Mouse (Mus musculus) splenic B cell, adult 2 months (primary cell): ENCODE measurements around the gene Tcp10a.
"Not testable (repeated sequence)": the region's sequence is repeated elsewhere in the genome, so short reads cannot be mapped to it uniquely, and the experiment has no call there.

Experiments used
- DNase-seq: peaks from one replicate; pipeline ENCODE4 v3.0.0-alpha.2; 2011; ENCODE audit warnings: low read depth, low spot score
- H3K27me3 ChIP-seq: 2 replicates; pipeline ENCODE4 v1.6.1; 2012; ENCODE audit warnings: mild to moderate bottlenecking, low read length, moderate library complexity, mixed read lengths; ENCODE audit not compliant: control insufficient read depth, poor library complexity, insufficient read depth, severe bottlenecking
- H3K36me3 ChIP-seq: 2 replicates; pipeline ENCODE4 v1.6.1; 2012; ENCODE audit warnings: mild to moderate bottlenecking, low read length, moderate library complexity, mixed read lengths; ENCODE audit not compliant: control insufficient read depth, poor library complexity, insufficient read depth, severe bottlenecking

Gene Tcp10a

DNA sequence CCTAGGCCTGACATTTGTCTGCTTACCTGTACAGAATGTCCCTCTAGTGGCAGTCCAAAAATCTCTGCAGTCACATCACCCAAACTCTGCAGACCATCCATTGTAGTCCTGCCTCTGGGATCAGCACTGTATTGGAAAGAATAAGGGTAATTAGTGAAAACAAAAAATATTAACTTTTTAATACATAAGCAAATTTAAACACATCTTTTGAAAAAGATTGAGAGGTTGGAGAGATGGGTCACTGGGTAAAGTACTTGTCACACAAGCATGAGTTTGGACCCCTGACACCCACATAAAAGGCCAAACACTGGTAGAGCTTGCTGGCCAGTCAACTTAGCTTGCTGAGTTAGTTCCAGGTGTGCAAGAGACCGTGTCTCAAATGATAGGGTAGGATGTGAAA is 28.1 kb downstream of the Tcp10a start, which contains the start of gene Ttll2:
Ttll2 (minus strand) TSS at position 101 of the 400 bp plus-strand sequence.
- not testable (repeated sequence) for H3K27me3 ChIP-seq, H3K36me3 ChIP-seq, DNase-seq

DNA sequence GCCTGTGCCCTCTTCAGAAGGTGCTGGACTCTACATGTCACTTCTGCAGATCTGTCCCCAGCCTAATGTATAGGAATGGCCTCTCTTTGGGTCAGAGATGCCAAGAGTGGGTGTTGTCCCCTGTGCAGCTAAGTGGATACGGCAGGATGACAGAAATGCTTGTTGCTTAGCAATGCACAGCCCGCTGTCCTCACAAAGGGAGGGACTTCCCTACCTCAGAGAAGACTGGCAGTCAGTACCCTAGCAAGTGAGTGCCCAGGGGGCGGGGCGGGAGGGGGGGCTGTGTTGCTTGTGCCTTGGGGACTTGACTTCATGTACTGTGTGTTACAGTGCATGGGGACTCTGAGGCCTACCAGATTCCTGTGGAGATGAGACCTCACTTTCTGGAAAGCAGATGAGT is 35.4 kb downstream of the Tcp10a start:
- not testable (repeated sequence) for H3K36me3 ChIP-seq, H3K27me3 ChIP-seq, DNase-seq

DNA sequence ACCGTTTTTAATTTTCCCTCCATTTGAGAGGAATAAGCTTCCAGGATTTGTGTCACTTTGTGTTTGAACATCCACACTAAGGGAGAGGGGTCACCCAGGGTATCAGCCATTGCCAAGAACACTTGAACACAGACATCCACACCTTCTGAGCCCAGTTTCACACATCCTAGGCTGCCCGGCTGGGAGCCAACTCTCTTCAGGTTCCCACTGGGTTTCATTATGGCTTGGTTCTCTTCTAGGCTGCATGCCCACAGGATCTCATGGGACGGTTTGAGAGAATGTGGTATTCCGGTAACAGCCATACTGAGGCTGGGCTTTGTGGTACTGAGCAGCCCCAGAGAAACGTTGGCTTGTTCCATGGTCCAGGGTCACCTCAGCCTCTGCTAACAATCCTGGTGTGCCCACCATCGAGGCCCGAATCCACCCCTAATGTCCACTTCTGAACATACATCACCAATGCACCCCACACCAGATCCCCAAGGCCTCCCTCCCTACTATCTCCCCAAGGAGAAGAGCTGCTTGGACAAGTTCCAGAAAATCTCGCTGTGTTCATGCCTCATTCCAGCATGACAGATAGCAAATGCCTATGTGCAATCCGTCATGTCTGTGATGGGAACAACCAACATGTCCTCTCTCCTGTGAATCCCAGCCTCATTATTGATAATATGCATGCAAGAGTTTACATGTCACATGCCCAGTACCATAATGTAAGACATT is 36.5 kb downstream of the Tcp10a start:
- not testable (repeated sequence) for H3K27me3 ChIP-seq, H3K36me3 ChIP-seq, DNase-seq

DNA sequence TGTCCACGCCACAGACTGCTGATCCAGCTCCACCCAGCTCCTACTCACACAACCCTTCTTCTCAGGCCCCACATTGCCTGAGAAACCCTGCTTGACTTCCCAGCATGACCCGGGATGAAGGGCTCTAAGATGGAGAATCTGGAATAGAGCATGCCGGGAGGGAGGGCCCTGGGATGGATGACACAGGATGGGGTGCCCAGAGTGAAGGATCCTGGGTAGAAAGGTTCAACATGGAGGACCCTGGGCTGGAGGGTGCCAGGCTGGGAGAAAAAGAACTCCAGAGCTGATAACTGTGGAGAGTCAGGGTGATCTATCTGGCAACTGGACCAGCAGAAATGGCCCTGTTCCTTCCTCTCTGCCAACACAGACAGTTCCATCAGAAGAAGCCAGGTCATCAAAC is 41.2 kb downstream of the Tcp10a start:
- not testable (repeated sequence) for H3K36me3 ChIP-seq, H3K27me3 ChIP-seq, DNase-seq

DNA sequence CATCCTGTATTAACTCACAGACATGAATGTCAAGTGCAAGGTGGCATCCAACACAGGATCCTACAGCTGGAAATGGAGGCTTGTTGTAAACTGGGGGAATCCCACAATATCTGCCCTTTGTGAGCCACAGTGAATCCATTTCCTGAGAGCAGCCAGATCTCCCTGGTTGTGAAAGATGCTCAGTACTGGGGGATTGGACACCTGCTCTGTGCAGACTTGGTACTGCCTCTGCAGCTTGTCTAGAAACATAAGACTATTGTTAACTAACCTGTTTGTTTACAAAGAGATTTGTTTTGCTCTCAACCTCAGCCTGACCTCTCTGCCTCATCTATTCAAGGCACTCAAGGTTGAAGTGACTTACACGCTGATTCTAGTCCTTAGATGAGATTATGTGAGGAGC is 41.8 kb downstream of the Tcp10a start:
- H3K27me3 ChIP-seq, H3K36me3 ChIP-seq, DNase-seq: not testable (repeated sequence)

DNA sequence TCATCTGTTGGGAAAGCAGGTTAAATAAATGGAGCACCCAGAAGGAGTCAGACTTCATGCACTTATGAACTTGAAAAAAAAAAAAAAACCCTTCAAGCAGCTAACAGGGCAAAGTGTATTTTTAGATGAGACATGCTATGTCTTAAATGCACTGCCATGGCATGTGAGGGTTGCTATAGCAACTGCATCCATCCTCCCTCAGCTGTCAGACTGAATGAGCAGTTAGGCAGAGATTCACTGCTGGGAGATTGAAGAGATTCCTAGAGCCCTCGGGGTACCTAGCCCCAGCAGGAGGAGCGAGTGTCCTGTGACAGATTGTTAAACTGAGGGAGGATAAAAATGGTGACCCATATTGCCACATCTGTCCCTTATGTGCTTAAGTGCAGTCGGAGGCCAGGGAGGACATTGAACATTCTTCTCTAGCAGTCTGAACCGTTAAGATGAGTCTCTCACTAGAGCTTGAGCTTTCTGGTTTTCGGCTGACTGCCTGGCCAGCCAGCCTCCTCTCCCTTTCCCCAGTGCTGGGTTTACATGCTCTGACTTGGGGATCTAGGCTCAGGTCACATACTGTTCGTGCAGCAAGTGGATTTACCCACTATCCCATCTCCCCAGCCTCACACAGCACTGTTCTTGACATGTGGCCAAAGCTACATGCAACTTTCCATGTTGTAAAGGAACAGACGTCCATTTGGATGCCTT is 42.4 kb downstream of the Tcp10a start:
- H3K27me3 ChIP-seq, H3K36me3 ChIP-seq, DNase-seq: not testable (repeated sequence)

DNA sequence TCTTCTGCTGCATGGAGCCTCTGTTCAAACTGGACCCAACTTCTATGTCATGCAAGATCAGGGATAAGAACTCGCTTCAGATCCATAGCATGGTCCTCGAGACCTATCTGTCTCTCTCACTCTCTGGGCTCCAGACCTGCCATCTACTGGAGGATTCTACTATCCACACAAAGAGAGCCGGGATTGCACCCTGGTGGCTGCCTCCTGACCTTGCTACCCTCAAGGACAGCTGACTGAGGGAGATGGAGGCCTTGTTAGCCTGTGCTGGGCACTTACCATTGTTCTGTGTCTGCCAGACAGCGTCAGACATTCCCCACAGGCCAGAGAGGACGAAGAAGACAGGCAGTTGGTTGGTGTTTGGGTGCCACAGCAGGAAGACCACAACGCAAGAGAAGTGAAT is 45.0 kb downstream of the Tcp10a start:
- not testable (repeated sequence) for H3K27me3 ChIP-seq, DNase-seq, H3K36me3 ChIP-seq

DNA sequence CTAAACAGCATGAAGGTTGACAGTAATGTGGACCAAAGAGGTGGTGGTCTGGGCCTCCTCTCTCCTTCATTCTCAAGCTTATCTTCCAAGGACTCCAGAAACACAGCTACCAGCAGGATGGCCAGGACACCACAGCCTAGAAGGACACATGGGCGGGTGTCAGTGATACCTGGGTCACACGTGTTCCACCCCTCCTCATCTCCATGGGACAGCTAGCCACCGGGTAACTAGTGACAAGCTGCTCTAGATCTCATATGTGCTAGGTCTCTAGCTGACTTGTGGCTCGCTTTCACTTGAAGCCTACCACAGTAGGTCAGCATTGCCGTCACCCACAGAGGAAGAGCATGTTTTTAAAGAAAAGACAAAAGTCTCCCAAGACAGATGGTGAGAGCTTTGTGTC is 47.4 kb downstream of the Tcp10a start, which contains the start of gene Gm49630:
Gm49630 (minus strand) TSS at position 101 of the 400 bp plus-strand sequence.
- H3K36me3 ChIP-seq, DNase-seq, H3K27me3 ChIP-seq: not testable (repeated sequence)

DNA sequence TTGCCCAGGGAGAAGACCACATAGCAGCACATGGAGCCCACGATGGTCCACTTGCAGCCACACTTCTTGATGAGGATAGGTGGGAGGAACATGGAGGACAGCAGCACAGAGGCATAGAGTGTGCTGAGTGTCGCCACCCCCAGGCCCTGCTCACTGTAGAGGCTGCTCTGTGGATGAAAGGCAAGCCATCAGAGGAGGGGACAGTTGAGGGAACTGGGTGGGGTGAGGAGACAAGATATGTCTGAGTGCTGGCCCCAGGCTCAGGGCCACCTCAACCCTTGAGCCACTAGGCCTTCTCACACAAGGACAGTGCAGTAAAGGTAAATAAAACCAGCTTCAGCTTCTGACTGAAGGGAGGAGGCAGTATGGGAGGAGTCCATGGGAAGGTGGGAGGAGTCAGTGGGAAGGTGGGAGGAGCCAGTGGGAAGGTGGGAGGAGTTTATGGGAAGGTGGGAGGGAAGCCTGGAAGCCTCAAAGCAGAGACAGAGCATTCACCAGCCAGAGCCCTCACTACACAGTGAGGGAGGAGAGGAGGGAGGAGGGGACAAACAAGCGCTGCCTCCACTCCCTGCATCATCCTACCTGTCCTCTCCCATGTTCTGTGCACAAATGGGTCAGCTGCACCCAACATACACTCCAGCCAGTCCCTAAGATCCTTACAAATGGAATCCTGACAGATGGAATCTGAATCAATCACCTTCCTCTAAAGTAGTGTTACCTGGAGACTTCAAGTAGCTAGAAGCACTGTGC is 52.7 kb downstream of the Tcp10a start:
- H3K27me3 ChIP-seq, DNase-seq, H3K36me3 ChIP-seq: not testable (repeated sequence)

DNA sequence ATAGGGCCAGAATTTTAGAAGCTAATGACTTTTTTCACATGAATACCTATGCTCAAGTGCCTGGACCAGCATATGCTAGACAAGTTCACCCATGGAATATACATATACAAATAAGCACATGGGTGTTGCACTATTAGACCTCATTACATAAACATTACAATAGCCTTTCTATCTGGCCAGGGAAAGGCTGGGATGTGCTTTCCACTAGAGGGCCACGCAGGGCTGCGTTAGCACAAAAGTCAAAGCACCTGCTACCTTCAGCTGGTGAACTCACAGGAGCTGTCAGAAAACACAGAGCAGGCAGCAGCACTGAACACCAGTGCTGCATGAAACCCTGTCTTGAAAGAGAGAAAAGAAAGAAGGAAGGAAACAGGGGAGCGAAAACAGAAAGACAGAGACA is 53.5 kb downstream of the Tcp10a start:
- not testable (repeated sequence) for H3K36me3 ChIP-seq, DNase-seq, H3K27me3 ChIP-seq

DNA sequence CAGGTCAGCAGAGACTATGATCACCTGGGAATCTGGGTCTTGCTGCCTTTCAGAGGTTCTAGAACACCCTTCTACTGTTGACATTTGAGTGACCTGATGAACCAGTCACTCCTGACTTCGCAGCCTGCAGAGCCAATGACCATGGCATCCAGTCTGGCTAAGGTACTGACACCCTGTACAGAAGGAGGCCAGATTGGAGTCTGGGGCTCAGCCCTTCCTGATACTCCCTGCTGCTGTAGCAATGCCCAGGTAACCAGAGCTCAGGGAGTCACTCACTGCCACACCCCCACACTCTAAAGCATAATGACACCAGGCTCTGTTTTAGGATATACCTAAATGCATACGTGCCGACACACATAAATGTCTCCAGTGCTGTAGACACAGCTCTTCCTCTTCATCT is 58.3 kb downstream of the Tcp10a start:
- H3K36me3 ChIP-seq, DNase-seq, H3K27me3 ChIP-seq: not testable (repeated sequence)

DNA sequence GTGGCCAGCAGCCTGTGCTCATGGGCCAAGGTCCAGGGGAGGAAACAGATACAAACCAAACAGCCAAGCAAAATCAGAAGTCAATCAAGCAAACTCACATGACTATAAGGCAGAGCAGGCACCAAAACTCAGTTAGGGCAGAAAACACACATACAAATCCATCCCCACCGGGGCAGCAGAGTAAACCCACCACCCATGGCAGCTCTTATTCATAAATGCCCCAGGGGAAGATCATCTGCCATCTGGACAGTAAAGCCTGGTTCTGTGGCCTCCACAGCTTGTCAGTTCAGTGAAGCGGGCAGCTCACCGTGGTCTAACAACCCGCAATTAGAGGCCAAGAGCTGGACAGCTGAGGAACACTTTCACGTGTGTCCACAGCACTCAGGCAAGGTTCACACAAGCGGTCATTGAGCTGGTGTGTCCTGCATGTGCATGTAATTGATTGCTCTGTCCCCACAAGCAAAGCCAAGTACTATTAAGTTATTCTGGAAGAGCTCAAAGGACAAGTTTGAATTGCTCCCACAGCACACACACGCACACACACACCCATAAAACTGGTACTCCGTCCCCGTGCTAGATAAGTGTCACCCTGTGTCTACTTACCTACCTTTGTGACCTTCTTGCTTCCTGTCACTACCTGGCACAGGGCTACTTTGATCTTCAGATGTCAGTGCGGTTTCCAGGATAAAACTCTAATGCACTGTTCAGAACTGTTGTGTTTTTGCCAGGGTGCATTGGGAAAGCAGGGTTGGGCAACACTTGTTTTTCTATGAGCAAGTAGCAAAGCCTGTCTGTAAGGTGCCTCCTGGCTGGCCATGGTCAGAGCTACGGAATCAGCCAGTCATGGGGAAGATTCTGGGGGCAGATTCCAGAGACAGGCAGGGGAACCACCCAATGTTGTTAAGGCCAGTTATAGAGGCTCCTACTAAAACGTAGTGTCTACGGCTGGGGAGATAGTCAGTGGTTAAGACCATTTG is 59.0 kb downstream of the Tcp10a start:
- H3K27me3 ChIP-seq, H3K36me3 ChIP-seq, DNase-seq: not testable (repeated sequence)

DNA sequence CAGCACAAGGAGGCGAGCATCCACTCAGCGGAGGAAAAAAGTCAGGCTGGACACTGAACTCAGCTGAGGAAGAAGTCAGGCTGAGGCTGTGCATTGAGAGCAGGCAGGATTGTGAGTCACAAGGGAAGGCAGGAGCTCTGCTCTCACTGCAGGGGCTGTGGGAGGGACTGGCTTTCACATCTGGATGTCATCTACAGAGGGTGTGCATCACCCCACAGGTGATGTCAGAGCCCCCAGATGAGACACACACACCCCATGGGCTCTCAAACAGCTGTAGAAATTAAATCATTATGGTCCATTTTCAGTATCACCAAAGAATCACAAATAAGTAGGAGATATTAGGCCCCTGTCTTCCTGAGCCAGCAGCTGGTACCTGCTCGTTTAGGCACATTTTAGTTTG is 60.9 kb downstream of the Tcp10a start, which contains the start of gene Unc93a2:
Unc93a2 (minus strand) TSS at position 101 of the 400 bp plus-strand sequence.
- DNase-seq, H3K36me3 ChIP-seq, H3K27me3 ChIP-seq: not testable (repeated sequence)

DNA sequence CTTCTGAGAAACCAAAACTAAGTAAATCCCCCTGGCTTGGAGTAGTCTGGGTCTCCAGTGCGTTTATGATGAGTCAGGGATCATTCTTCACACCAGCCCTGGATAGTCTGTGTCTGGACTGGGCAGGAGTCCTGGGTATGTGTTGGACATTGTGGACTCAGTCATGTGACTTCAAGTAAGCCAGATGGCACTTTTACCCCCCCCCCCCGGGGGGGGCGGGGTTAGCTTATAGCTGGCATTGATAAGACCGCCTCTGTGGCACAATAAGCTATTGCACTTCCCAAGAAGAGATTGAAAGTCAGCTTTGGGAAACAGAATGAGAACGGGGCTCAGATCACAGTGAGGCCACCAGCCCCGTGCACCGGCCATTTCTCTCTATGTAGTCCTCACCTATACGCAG is 61.6 kb downstream of the Tcp10a start:
- not testable (repeated sequence) for H3K36me3 ChIP-seq, H3K27me3 ChIP-seq, DNase-seq
